Mouse (Mus musculus): ENCODE data around the gene Thsd4.

DNA sequence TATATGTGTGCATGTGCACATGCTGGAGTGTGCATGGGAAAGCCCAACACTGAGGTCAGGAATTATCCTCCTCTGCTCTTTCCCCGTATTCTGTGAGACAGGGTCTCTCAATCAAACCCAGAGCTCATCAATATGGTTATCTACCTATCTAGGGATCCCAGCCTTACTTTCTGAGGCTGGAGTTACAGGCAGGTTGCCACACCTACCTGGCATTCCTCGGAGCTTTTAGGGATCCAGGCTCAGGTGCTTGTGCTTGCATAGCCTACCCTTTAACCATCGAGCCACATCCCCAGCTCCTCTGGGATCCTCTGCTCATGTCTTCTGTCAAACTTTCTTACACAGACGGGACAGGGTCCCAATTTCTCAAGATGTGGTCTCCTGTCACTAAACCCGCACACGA, 565.4 kb downstream of the Thsd4 start:
- no peak for TF ChIP-seq CTCF (IDR thresholded peaks at IDR 0.05; ENCODE audit: low read depth, low read length)
- TF ChIP-seq POLR2A (IDR thresholded peaks at IDR 0.05; ENCODE audit: extremely low read depth, insufficient read depth, low read length) = no peak
